Mouse (Mus musculus) liver, adult (tissue): Measurements from ENCODE around the gene Commd1.

ENCODE experiments used
- GATA4 ChIP-seq: IDR thresholded peaks from 2 replicates; pipeline ENCODE4 v1.6.1; 2014; ENCODE audit warnings: mild to moderate bottlenecking, low read length; ENCODE audit not compliant: insufficient replicate concordance

The Commd1 gene

DNA sequence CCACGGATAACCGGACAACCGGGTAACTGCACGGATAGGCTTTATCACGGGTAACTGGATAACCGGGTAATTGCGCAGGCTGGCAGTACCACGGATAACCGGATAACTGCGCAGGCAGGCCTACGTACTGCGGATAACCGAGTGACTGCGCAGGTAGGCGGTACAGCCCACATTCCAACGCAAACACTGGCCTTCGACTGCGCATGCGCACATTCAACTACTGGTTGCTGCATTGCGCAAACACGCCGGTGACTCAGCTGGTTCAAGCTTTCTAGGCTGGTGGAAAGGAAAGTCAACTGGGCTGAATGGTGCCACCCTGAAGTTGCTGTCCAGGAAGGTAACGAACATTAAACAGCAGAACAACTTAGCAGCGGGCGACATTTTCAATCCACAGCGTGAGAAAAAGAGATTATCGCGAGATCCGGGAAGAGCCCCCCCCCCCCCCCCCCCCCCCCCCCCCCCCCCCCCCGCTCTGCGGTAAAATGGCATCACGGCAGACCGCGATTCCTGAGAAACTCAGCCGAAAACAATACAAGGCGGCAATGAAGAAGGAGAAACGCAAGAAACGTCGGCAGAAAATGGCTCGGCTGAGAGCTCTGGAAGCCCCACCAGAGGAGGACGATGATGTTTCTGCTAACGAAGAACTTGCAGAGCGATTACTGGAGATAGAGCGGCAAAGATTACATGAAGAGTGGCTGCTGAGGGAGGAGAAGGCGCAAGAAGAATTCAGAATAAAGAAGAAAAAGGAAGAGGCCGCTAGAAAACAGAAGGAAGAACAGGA, 9.2 kb downstream of the Commd1 start:
- TF ChIP-seq GATA4, result no peak

DNA sequence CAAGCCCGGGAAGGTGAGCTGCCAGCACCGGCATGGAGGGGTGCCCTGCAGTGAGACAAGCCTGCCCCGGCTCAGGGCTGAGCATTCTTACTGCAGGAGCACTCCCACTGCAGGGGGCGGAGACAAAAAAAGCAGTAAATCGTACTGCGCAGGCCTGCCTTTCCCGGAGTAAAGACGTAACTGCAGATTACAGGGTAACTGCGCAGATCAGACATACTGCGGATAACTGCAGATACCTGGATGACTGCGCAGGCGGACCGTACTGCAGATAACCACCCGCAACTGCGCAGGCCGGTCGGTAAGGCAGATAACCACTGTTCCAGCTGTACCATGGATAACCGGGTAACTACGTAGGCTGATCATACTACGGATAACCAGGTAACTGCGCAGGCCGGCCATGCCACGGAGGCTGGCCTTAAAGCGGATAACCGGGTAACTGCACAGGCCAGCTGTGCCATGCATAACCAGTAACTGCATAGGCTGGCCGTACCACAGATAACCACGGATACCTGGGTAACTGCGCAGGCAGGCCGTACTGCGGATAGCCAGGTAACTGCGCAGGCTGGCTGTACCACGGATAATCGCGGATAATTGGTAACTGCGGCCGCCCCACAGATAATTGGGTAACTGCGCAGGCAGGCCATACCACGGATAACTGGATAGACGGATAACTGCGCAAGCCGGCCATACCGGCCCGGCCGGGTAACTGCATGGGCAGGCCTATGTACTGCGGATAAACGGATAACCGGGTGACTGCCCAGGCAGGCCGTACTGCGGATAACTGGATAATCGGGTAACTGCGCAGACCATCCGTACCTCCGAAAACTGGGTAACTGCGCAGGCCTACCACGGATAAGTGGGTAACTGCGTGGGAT, 10.1 kb downstream of the Commd1 start, which contains the start of gene Zrsr1:
Gene Zrsr1, plus strand, starts transcription at position 171 of the 875 bp plus-strand sequence.
- no peak; the same call in 1 of the 2 replicates for TF ChIP-seq GATA4

GRCm38 (mm10) chr11:22970546-22970945, 11.6 kb downstream of the Commd1 start:
- no peak for TF ChIP-seq GATA4

GRCm38 (mm10) chr11:22969486-22969885, 12.7 kb downstream of the Commd1 start:
- TF ChIP-seq GATA4, result no peak

DNA sequence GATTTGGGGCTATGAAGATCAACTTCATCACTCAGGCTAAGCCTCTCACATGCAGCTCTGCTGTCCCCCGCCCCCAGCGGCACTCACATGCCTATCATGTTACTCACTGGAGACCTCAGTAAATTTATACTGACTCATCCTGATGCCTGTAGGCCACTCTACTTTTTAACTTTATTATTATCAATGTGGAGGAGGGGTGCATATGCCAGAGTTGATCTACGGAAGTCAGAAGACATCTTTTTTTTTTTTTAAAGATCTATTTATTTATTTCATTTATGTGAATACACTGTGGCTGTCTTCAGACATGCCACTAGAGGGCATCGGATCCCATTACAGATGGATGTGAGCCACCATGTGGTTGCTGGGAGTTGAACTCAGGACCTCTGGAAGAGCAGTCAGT, 16.7 kb downstream of the Commd1 start:
- no peak for TF ChIP-seq GATA4

DNA sequence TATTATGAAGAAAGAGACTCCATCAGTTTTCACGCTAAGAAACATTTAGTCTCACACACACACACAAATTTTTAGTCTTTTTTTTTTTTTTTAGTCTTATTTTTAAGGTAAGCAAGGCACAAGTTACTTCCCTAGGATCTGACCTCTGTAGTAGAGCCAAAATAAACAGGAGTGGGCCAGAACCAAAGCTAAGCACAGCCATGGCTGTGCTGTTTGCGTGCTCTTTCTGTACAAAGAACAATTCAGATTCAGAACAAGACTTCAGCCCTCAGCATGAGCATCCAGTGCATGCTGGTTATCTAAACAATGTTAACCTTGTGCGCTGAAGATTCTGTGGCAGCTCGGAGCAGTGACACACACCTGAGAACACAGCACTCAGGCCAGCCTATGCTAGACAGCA, 17.8 kb downstream of the Commd1 start:
- no peak for TF ChIP-seq GATA4

DNA sequence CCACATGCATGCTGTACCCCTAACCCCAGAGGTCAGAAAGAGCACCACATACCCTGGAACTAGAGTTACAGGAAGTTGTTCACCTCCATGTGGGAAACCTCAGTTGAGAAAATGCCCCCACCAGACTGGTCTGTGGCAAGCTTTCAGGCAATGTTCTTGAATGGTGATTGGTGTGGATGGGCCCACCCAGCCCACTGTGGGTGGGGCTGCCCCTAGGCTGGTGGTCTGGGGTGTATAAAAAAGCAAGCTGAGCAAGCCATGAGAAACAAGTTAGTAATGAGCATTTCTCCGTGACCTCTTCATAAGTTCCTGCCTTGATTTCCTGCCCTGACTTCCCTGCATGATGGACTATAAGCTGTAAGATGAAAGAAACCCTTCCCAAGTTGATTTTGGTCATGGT, 20.1 kb downstream of the Commd1 start:
- TF ChIP-seq GATA4, result no peak

DNA sequence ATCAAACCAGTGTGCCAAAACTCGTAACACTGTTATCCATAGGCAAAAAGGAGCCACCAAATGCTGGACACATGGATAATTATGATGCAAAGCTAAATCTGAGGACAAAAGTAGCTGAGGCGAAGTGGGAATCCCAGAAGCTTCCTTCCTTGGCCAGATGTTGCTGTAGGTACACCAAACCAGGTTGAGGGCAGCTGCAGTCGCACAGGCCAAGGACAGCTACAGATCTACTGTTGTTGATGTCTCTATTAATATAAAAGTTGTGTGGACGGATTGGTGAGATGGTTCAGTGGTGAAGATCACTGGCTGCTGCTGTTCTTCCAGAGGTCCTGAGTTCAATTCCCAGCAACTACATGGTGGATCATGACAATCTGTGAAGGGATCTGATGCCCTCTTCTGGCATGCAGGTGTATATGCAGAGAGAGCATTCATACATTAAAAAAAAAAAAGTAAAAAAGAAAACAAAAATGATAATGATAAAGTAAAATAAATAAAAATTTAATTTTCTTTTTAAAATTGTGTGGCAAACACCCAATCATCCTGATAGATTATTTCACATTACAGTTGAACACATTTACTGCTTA, 24.3 kb downstream of the Commd1 start:
- no peak for TF ChIP-seq GATA4

DNA sequence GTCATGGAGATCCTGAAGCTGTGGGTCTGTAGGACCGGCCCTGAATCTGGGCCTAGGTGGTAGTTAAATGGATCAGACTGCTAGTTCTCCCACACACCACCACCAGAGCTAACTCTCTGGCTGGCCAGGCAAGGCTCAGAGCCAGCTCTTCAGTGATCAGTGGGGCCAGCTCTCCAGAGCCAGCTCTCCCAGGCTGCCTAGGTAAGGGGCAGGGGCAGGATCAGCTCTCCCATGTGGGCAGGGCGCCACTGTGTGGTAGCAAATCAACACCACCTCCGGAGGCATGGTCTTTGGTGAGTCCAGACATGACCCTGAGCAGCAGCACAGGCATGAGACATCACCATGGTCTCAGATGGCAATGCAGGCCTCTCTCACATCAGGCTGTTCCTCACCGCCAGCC, 25.4 kb downstream of the Commd1 start:
- TF ChIP-seq GATA4, result no peak

- no peak for TF ChIP-seq GATA4
Observed at GRCm38 (mm10) chr11:22956346-22956745, 25.8 kb downstream of the Commd1 start.

- no peak for TF ChIP-seq GATA4
Observed at GRCm38 (mm10) chr11:22952668-22953067, 29.5 kb downstream of the Commd1 start.

DNA sequence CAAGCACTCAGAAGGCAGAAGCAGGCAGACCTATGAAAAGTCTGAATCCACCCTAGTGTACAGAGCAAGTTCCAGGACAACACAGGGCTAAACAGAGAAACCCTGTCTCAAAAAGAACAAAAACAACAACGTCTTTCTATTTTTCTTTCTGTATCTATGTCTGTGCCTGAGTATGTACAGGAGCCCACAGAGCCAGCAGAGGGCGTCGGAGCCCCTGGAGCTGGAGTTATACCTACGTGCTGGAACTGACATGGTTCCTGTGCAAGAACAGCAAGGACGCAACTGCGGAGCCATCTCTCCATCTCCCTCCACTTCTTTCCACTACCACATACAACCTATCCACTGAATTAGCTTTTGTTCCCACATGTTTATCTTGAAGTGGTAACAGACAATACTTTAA, 32.1 kb downstream of the Commd1 start:
- TF ChIP-seq GATA4, result no peak

DNA sequence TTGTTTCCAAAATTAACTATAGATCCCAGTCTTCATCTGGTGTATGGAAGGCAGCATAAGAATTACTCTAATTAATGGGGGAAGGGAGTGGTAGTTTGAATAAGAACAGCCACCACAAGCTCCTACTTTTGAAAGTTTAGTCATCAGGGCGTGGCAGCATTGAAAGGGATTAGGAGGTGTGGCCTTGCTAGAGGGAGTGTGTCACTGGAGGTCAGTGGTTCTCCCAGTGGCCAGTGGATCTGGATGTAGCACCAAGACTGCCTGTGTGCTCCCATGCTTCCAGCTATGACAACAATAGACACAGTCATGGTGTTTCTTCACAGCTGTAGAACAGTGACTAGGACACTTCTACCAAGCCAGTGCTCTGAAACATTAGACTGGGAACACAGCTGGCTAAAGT, 33.1 kb downstream of the Commd1 start:
- no peak for TF ChIP-seq GATA4

DNA sequence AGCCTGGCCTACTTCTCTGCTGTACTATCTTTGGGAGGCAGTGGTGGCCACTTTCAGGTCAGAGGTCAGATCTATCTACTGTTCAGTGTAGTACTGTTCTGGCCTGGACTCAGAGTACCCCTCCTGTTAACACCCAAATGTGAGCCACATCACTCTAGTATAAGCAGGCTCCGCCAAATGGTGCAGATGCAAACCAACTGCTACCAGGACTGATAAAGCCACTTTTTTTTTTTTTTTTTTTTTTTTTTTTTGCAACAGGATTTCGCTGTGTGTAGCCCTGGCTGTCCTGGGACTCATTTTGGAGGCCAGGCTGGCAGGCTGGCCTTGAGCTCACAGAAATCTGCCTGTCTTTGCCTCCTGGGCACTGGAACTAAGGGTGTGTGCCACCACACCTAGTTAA, 43.2 kb downstream of the Commd1 start:
- TF ChIP-seq GATA4, result no peak

GRCm38 (mm10) chr11:22937716-22938316, 44.4 kb downstream of the Commd1 start:
- TF ChIP-seq GATA4, result no peak
